Comparison of ENCODE assay signal across 24 mouse cellular contexts in genomic region chr3:67960727-67961126, GRCm38 (mm10).
DNase-seq lines count a peak whose midpoint lies in the region; ATAC-seq lines count a peak whose summit lies in the region.
"Had no signal": no experiment of that assay in that cellular context is flagged by ENCODE, and none has a peak within 500 bp of the region (broad histone marks: within the 10 kb centered on the region; RNA-seq: fewer than 3 reads in every experiment).

No protein-coding gene starts in this region.

- peak; percentile 38 to 44 for DNase-seq in cerebellum, postnatal 14 days
- no peak for DNase-seq in cerebellum, adult 9-10 months
- DNase-seq in hindbrain, embryonic 14.5 days (ENCODE audit: low spot score) = no peak
- no peak for DNase-seq in hindbrain, embryonic 11.5 days (ENCODE audit: low spot score)
- peak; percentile 22 for DNase-seq in Muller cell, postnatal 12 days (ENCODE audit: inconsistent ontology term)
- no peak for DNase-seq in embryo, embryonic 10.5 days (ENCODE audit: low spot score)
- DNase-seq: adrenal gland, postnatal 36 days; embryo, embryonic 11 days; heart, postnatal 36 days; kidney, adult 18-20 months; kidney, postnatal 4 days; layer of hippocampus, adult 9-11 months; liver; lung, postnatal 4 days; thymus, adult 18-20 months; thymus, postnatal 36 days had no signal

- no peak overlapping the region for H3K9ac ChIP-seq in hindbrain, embryonic 14.5 days
- H3K9ac ChIP-seq in hindbrain, embryonic 11.5 days (ENCODE audit: low read depth, low read length) = no peak overlapping the region
- no peak overlapping the region for H3K9ac ChIP-seq in midbrain, embryonic 15.5 days
- H3K9ac ChIP-seq: embryonic facial prominence, embryonic 13.5 days; heart, embryonic 15.5 days; neural tube, embryonic 13.5 days had no signal

- H3K4me3 ChIP-seq in hindbrain, embryonic 14.5 days (replicated peaks; ENCODE audit: low read length) = no peak overlapping the region
- no peak overlapping the region for H3K4me3 ChIP-seq in hindbrain, embryonic 11.5 days (ENCODE audit: low read depth, low read length)
- no peak overlapping the region for H3K4me3 ChIP-seq in midbrain, embryonic 15.5 days
- H3K4me3 ChIP-seq: embryonic facial prominence, embryonic 13.5 days; heart, embryonic 15.5 days; limb, embryonic 10.5 days; myocyte; neural tube, embryonic 13.5 days had no signal

- no peaks in the 10 kb centered on the region for H3K27me3 ChIP-seq in hindbrain, embryonic 14.5 days (ENCODE audit: control insufficient read depth, insufficient read depth, low read length)
- no peaks in the 10 kb centered on the region for H3K27me3 ChIP-seq in hindbrain, embryonic 11.5 days (ENCODE audit: control insufficient read depth, insufficient read depth, low read length)
- H3K27me3 ChIP-seq in midbrain, embryonic 15.5 days (replicated peaks) = no peaks in the 10 kb centered on the region
- H3K27me3 ChIP-seq: embryonic facial prominence, embryonic 13.5 days; heart, embryonic 15.5 days; neural tube, embryonic 13.5 days had no signal

- H3K27ac ChIP-seq in hindbrain, embryonic 14.5 days = 0 out of 2 replicates have a peak overlapping the region, but pooled peaks have one; percentile 35
- no peak overlapping the region for H3K27ac ChIP-seq in hindbrain, embryonic 11.5 days (ENCODE audit: low read depth, low read length)
- H3K27ac ChIP-seq in midbrain, embryonic 15.5 days = 0 out of 2 replicates have a peak overlapping the region, but pooled peaks have one; percentile 54
- H3K27ac ChIP-seq: embryonic facial prominence, embryonic 13.5 days; heart, embryonic 15.5 days; limb, embryonic 10.5 days had no signal

- H3K9me3 ChIP-seq in hindbrain, embryonic 14.5 days (ENCODE audit: control insufficient read depth, low read length) = no peaks in the 10 kb centered on the region
- H3K9me3 ChIP-seq in hindbrain, embryonic 11.5 days (ENCODE audit: control insufficient read depth, low read length) = no peaks in the 10 kb centered on the region
- no peaks in the 10 kb centered on the region for H3K9me3 ChIP-seq in midbrain, embryonic 15.5 days
- H3K9me3 ChIP-seq: embryonic facial prominence, embryonic 13.5 days; heart, embryonic 15.5 days; limb, embryonic 10.5 days; neural tube, embryonic 13.5 days had no signal

- no peaks in the 10 kb centered on the region for H3K36me3 ChIP-seq in hindbrain, embryonic 14.5 days (replicated peaks; ENCODE audit: control insufficient read depth, insufficient read depth)
- H3K36me3 ChIP-seq in hindbrain, embryonic 11.5 days (ENCODE audit: control insufficient read depth, insufficient read depth, low read length) = no peaks in the 10 kb centered on the region
- no peaks in the 10 kb centered on the region for H3K36me3 ChIP-seq in midbrain, embryonic 15.5 days (replicated peaks)
- H3K36me3 ChIP-seq: embryonic facial prominence, embryonic 13.5 days; heart, embryonic 15.5 days; limb, embryonic 10.5 days; neural tube, embryonic 13.5 days had no signal

- no peak for ATAC-seq in hindbrain, embryonic 14.5 days (ENCODE audit: low FRiP score)
- no peak for ATAC-seq in hindbrain, embryonic 11.5 days (ENCODE audit: low FRiP score)
- peak; percentile 22; the same call in 1 of the 2 replicates for ATAC-seq in midbrain, embryonic 15.5 days (replicated peaks)
- ATAC-seq: CD4-positive, CD25-positive, alpha-beta regulatory T cell, adult 4 months; Patski had no signal

- H3K4me2 ChIP-seq in hindbrain, embryonic 14.5 days (replicated peaks) = no peak overlapping the region
- no peak overlapping the region for H3K4me2 ChIP-seq in hindbrain, embryonic 11.5 days (replicated peaks; ENCODE audit: low read depth, low read length)
- H3K4me2 ChIP-seq in midbrain, embryonic 15.5 days = no peak overlapping the region
- H3K4me2 ChIP-seq: embryonic facial prominence, embryonic 13.5 days; heart, embryonic 15.5 days; neural tube, embryonic 13.5 days had no signal

- peaks cover 8% of the 10 kb centered on the region; the same call in 1 of the 2 replicates for H3K4me1 ChIP-seq in hindbrain, embryonic 14.5 days (replicated peaks; ENCODE audit: control insufficient read depth, insufficient read depth, low read length)
- no peaks in the 10 kb centered on the region for H3K4me1 ChIP-seq in hindbrain, embryonic 11.5 days (replicated peaks; ENCODE audit: control insufficient read depth, insufficient read depth, low read length)
- peaks cover 25% of the 10 kb centered on the region for H3K4me1 ChIP-seq in midbrain, embryonic 15.5 days
- H3K4me1 ChIP-seq: embryonic facial prominence, embryonic 13.5 days; heart, embryonic 15.5 days; limb, embryonic 10.5 days had no signal

Comparison
In these comparisons a context has a peak if more than half of its experiments do, and no peak if none do; other contexts are left out.
1. DNase-seq: peak in cerebellum, postnatal 14 days (2 of 2) and Muller cell, postnatal 12 days (single experiment); none in cerebellum, adult 9-10 months (single experiment), hindbrain, embryonic 14.5 days (single experiment), hindbrain, embryonic 11.5 days (single experiment) and embryo, embryonic 10.5 days (single experiment).